Mouse (Mus musculus) intestine, postnatal 0 days (tissue): ENCODE data around the gene Pygl. TPM values are rescaled to one million over a fixed set of nuclear protein-coding genes. Genes with fewer than 3 reads are reported as not detected.
"Not testable (repeated sequence)": the region's sequence is repeated elsewhere in the genome, so short reads cannot be mapped to it uniquely, and the experiment has no call there.

Experiments used
- ATAC-seq: fragments of 200-750 bp; cut with Nextera tagmentation; 2 replicates; pipeline ENCODE4 v1.8.0; 2017; ENCODE audit warnings: mild to moderate bottlenecking, moderate TSS enrichment, moderate library complexity
- H3K27ac ChIP-seq: fragments of 300-500 bp; sonication (generic); 2 replicates; pipeline ENCODE4 v1.5.1; 2014; ENCODE audit warnings: mild to moderate bottlenecking, low read depth, low read length, moderate library complexity
- H3K27me3 ChIP-seq: fragments of 300-500 bp; sonication (generic); replicated peaks from 2 replicates; pipeline ENCODE4 v1.6.1; 2014; ENCODE audit warnings: low read length, mixed read lengths; ENCODE audit not compliant: control insufficient read depth, insufficient read depth
- H3K36me3 ChIP-seq: fragments of 300-500 bp; sonication (generic); 2 replicates; pipeline ENCODE4 v1.6.1; 2014; ENCODE audit warnings: mild to moderate bottlenecking, moderate library complexity; ENCODE audit not compliant: control insufficient read depth, insufficient read depth
- H3K4me1 ChIP-seq: fragments of 300-500 bp; sonication (generic); replicated peaks from 2 replicates; pipeline ENCODE4 v1.6.1; 2014; ENCODE audit warnings: antibody characterized with exemption, low read length, mixed read lengths; ENCODE audit not compliant: control insufficient read depth, insufficient read depth
- H3K4me2 ChIP-seq: fragments of 300-500 bp; sonication (generic); replicated peaks from 2 replicates; pipeline ENCODE4 v1.6.1; 2014; ENCODE audit warnings: low read depth, mild to moderate bottlenecking, moderate library complexity
- H3K4me3 ChIP-seq: fragments of 300-500 bp; sonication (generic); 2 replicates; pipeline ENCODE4 v1.5.1; 2014; ENCODE audit warnings: low read depth, low read length
- H3K9ac ChIP-seq: fragments of 300-500 bp; sonication (generic); 2 replicates; pipeline ENCODE4 v1.6.1; 2014; ENCODE audit warnings: mild to moderate bottlenecking, low read depth, low read length
- H3K9me3 ChIP-seq: fragments of 300-500 bp; sonication (generic); 2 replicates; pipeline ENCODE4 v1.6.1; 2016; ENCODE audit warnings: mixed run types; ENCODE audit not compliant: control insufficient read depth
- CTCF ChIP-seq: sonication (generic); IDR thresholded peaks from 2 replicates; pipeline ENCODE4 v1.5.1; 2016; ENCODE audit warnings: low read depth, mild to moderate bottlenecking, control low read depth, antibody characterized with exemption, moderate library complexity
- whole genome bisulfite sequencing: fragments of 180-500 bp; shearing (Covaris S2); extraction: QIAGEN DNeasy Blood & Tissue Kit; methylation state at CpG from one replicate; pipeline ENCODE4 v1.1.7; 2014; 5-methylcytosine and 5-hydroxymethylcytosine counted together
- polyA plus RNA-seq: library from polyadenylated mRNA; unstranded; fragments of >200 nt; fragmentation: Nextera tagmentation; extraction: Ambion mirVana; gene quantifications from 2 replicates; pipeline ENCODE4 v1.2.1, GENCODE M21; 2015

Gene Pygl
- polyA plus RNA-seq, 1 experiment from 2014 or later: 8.1 TPM

- Histone ChIP-seq H3K4me3 (no peak within 1 kb of the TSS), H3K9me3 (no peaks in the 10 kb centered on the region), H3K9ac (no peak within 1 kb of the TSS), H3K36me3 (no peaks in the 10 kb centered on the region), H3K4me2 (no peak within 1 kb of the TSS), H3K4me1 (no peaks in the 10 kb centered on the region), H3K27ac (no peak within 1 kb of the TSS), H3K27me3 (no peaks in the 10 kb centered on the region)
- TF ChIP-seq CTCF: no peak
- 66% methylated on average over 3 of the region's 3 CpGs for WGBS
- no peak for ATAC-seq
Observed at GRCm38 (mm10) chr12:70153842-70154241, 77.4 kb downstream of the Pygl start, which contains the start of gene Abhd12b. Gene Abhd12b, plus strand, starts transcription at chr12:70154142.

- Histone ChIP-seq H3K4me1 (no peaks in the 10 kb centered on the region), H3K27ac (no peak overlapping the region), H3K27me3 (no peaks in the 10 kb centered on the region), H3K36me3 (no peaks in the 10 kb centered on the region), H3K4me3 (peak overlapping the region; percentile 32), H3K9me3 (no peaks in the 10 kb centered on the region), H3K9ac (0 out of 2 replicates have a peak overlapping the region, but pooled peaks have one; percentile 22), H3K4me2 (peak overlapping the region; percentile 59)
- ATAC-seq: no peak
- no peak for TF ChIP-seq CTCF
- WGBS: 15% methylated on average over 11 of the region's 11 CpGs
Observed at GRCm38 (mm10) chr12:70148631-70149265, 82.5 kb downstream of the Pygl start.

- no peaks in the 10 kb centered on the region for H3K9me3 ChIP-seq
- peak overlapping the region; percentile 32 for H3K4me3 ChIP-seq
- no peaks in the 10 kb centered on the region for H3K27me3 ChIP-seq
- no peaks in the 10 kb centered on the region for H3K4me1 ChIP-seq
- H3K4me2 ChIP-seq: peak overlapping the region; percentile 59
- no peak for ATAC-seq
- H3K36me3 ChIP-seq: no peaks in the 10 kb centered on the region
- H3K9ac ChIP-seq: 0 out of 2 replicates have a peak overlapping the region, but pooled peaks have one; percentile 22
- 10% methylated on average over 13 of the region's 13 CpGs for WGBS
- TF ChIP-seq CTCF: no peak
- no peak overlapping the region for H3K27ac ChIP-seq
Observed at GRCm38 (mm10) chr12:70147986-70148630, 83.2 kb downstream of the Pygl start.

- Histone ChIP-seq H3K4me3 (no peak overlapping the region), H3K9ac (no peak overlapping the region), H3K27me3 (no peaks in the 10 kb centered on the region), H3K9me3 (no peaks in the 10 kb centered on the region), H3K27ac (no peak overlapping the region), H3K4me1 (no peaks in the 10 kb centered on the region), H3K4me2 (no peak overlapping the region), H3K36me3 (no peaks in the 10 kb centered on the region)
- 88% methylated on average over 6 of the region's 6 CpGs for WGBS
- TF ChIP-seq CTCF: no peak
- no peak for ATAC-seq
Observed at GRCm38 (mm10) chr12:70145586-70145985, 85.7 kb downstream of the Pygl start.

- Histone ChIP-seq H3K36me3 (no peaks in the 10 kb centered on the region), H3K9me3 (no peaks in the 10 kb centered on the region), H3K4me1 (no peaks in the 10 kb centered on the region), H3K27ac (no peak overlapping the region; the same call in 1 of the 2 replicates), H3K9ac (no peak overlapping the region), H3K4me3 (no peak overlapping the region), H3K27me3 (no peaks in the 10 kb centered on the region), H3K4me2 (peak overlapping the region; percentile 18; the same call in 1 of the 2 replicates)
- ATAC-seq: no peak
- peak; percentile 84 for TF ChIP-seq CTCF
- 38% methylated on average over 20 of the region's 20 CpGs for WGBS
Observed at GRCm38 (mm10) chr12:70144637-70145448, 86.4 kb downstream of the Pygl start.

GRCm38 (mm10) chr12:70144106-70144587 lies 87.1 kb downstream of the Pygl start:
- not testable (repeated sequence) for ATAC-seq, H3K4me1 ChIP-seq, H3K4me2 ChIP-seq, H3K27me3 ChIP-seq, H3K4me3 ChIP-seq, H3K9ac ChIP-seq, H3K9me3 ChIP-seq, H3K36me3 ChIP-seq
- H3K27ac ChIP-seq: peak overlapping the region; percentile 5
- 22% methylated on average over 3 of the region's 3 CpGs for WGBS
